Mouse (Mus musculus) adrenal gland, postnatal 4 days (tissue): ENCODE results near the gene Ppt1. TPM values are rescaled to one million over a fixed set of nuclear protein-coding genes. Genes with fewer than 3 reads are reported as not detected.

Experiments used
- DNase-seq, 2 experiments: peaks; one replicate each; pipeline ENCODE4 v3.0.0; 2021 to 2022; ENCODE audit warnings: low spot score in 2 of 2, mixed read lengths in 2 of 2
- total RNA-seq, 2 experiments: library from RNA; stranded (reverse); gene quantifications; 2 replicates each; pipeline ENCODE4 v1.2.3; 2021

The Ppt1 gene
- total RNA-seq, 2 experiments from 2014 or later, result 74.6 to 78.1 TPM

DNA sequence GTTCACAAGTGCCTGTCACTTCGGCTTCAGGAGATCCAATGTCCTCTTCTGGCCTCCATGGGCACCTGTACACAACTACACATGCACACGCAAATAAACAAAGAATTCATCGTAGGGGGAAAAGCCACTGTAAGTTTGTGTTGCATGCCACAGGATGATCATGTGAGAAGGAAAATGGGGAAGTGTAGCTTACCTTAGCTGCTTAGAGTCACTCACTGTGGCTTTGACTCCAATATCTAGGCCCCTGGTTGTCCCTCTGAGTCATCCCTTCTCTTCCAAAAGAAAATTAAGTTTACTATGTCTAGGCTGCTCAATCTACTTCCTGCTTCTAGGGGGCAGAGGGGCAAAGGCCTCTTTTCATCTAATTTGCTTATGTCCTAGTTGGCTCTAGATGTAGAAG lies 67.7 kb downstream of the Ppt1 start:
- no peak for DNase-seq

DNA sequence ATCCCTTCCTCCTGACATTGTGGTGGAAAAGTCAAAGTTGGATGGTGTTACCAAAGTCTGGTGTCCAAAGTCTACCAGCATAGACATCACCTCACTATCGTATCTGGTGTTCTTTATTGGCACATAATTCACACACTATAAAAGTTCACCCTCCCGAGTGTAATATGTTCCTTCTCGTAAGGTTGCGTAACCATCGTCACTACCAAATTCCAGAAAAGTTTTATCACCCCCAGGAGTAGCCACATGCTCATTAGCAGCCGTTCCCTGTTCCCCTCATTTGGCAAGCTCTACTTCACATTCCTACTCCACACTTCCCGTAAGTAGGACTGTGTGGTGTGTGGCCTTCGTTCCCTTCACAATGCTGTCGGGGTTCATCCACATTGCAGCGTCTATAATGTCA lies 69.3 kb downstream of the Ppt1 start:
- DNase-seq, result no peak

Other genes with a start within 250 kb of the Ppt1 start
- not detected for gene 9530002B09Rik, start 147.0 kb upstream of the Ppt1 start, total RNA-seq
- 100 to 1,000 TPM; 138 to 147 TPM for gene Cap1, start 49.8 kb downstream of the Ppt1 start, total RNA-seq
- gene Mfsd2a, start 124.9 kb downstream of the Ppt1 start, total RNA-seq, result under 1 TPM; 0.59 to 0.90 TPM
- 1 to 10 TPM; 2.8 to 2.9 TPM for gene Mycl, start 159.4 kb downstream of the Ppt1 start, total RNA-seq
- gene Trit1, start 180.4 kb downstream of the Ppt1 start, total RNA-seq, result 10 to 100 TPM; 19.1 to 19.7 TPM